Mouse (Mus musculus): ENCODE data around the gene Btk. TPM values are rescaled to one million over a fixed set of nuclear protein-coding genes. Genes with fewer than 3 reads are reported as not detected.

Gene Btk
- total RNA-seq (2023), result 10 to 100 TPM; 67.8 to 68.8 TPM

GRCm38 (mm10) chrX:134582888-134583669, at the start of gene Btk:
TSS of gene Btk (minus strand) at chrX:134583570.

GRCm38 (mm10) chrX:134600659-134601379, 17.4 kb upstream of the Btk start, which contains the start of the genes Gla and Hnrnph2:
TSS of gene Gla (minus strand) at chrX:134601125.
TSS of gene Hnrnph2 (plus strand) at chrX:134601179.

GRCm38 (mm10) chrX:134585103-134586002, 2.0 kb upstream of the Btk start, which contains the start of gene Rpl36a:
TSS of gene Rpl36a (plus strand) at chrX:134585654.

DNA sequence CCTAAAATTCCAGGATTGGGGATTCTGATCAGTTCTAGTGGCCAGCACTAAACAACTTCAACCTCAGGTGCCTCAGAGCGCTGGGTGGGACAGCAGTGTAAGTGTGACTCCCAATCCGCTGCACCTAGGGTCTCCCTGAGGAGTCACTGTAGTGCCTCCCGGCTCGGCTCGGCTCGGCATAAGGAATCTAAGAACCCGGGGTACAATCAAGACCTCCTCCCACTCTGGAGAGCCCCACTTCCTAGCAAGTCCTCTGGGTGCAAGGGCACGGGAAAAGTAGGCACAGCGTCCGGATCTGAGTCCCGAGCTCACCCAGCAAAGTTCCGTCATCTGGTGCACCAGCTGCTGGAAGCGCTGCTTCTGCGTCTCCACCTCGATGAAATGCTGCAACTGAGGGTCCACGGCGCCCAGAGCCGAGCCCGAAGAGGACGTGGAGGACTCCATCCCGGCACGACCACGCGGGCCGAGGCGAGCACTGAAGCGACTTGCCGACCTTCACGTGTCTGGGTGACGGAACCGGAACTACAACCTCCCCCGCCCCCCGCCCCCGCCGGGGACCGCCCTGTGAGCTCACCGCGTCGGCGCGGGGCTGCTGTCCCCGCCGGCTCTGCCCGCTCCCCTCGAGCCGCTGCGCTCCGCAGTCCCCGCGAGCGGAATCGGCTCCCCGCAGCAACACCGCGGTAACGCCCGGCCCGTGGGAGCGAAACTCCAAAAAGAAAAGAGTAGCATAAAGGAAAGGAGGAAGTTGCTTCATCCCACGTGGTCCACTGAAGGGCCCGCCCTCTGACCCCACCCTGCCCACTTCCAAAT, 42.0 kb downstream of the Btk start, which contains the start of gene Timm8a1:
Timm8a1 (minus strand) TSS at position 721 of the 810 bp plus-strand sequence.

Other genes starting within 250 kb of the Btk start
- gene Drp2, start 179.0 kb downstream of the Btk start, total RNA-seq (2023), result under 1 TPM; 0.29 to 0.42 TPM
- not detected for gene Taf7l, start 107.1 kb downstream of the Btk start, total RNA-seq (2023)
- 10 to 100 TPM; 13.0 to 13.5 TPM for gene Timm8a1, start 41.7 kb downstream of the Btk start, total RNA-seq (2023)
- 100 to 1,000 TPM; 175 to 194 TPM for gene Rpl36a, start 2.1 kb upstream of the Btk start, total RNA-seq (2023)
- 10 to 100 TPM; 49.5 to 63.5 TPM for gene Gla, start 17.6 kb upstream of the Btk start, total RNA-seq (2023)
- gene Hnrnph2, start 17.6 kb upstream of the Btk start, total RNA-seq (2023), result 10 to 100 TPM; 80.1 to 88.1 TPM
- gene Armcx4, start 102.9 kb upstream of the Btk start, total RNA-seq (2023), result under 1 TPM; 0.44 to 0.82 TPM
- gene Armcx1, start 134.4 kb upstream of the Btk start, total RNA-seq (2023), result 1 to 10 TPM in 1 of 2 experiments, under 1 TPM in 1; 0.88 to 1.6 TPM
- gene Armcx6, start 167.8 kb upstream of the Btk start, total RNA-seq (2023), result 1 to 10 TPM in 1 of 2 experiments, under 1 TPM in 1; 0.31 to 1.7 TPM
- gene Armcx3, start 173.0 kb upstream of the Btk start, total RNA-seq (2023), result 10 to 100 TPM in 1 of 2 experiments, 1 to 10 TPM in 1; 8.4 to 11.0 TPM
- gene Armcx2, start 225.7 kb upstream of the Btk start, total RNA-seq (2023), result 1 to 10 TPM; 1.6 to 2.6 TPM

Measured in neutrophil, adult 83 days (primary cell).